Mouse (Mus musculus) lung, adult 2 months (tissue): ENCODE measurements around the gene Pgbd5.

ENCODE experiments used
- CTCF ChIP-seq: fragments of 200-500 bp; IDR thresholded peaks from 2 replicates; pipeline ENCODE4 v1.5.1; 2011; ENCODE audit warnings: mild to moderate bottlenecking, low read length, control low read depth; ENCODE audit not compliant: insufficient read depth
- POLR2A ChIP-seq: fragments of 200-500 bp; IDR thresholded peaks from 2 replicates; pipeline ENCODE4 v1.6.1; 2011; ENCODE audit warnings: low read depth, mild to moderate bottlenecking, control low read depth, low read length, borderline replicate concordance; ENCODE audit errors: extremely low read depth

- TF ChIP-seq CTCF (no peak), POLR2A (no peak)
Measured at GRCm38 (mm10) chr8:124476701-124477100, 37.2 kb upstream of the Pgbd5 start.
